Mouse (Mus musculus) G1E (cell line): ENCODE results near the gene Noxo1. TPM values are rescaled to one million over a fixed set of nuclear protein-coding genes. Genes with fewer than 3 reads are reported as not detected.

Experiments used
- ATAC-seq: 2 replicates; pipeline ENCODE4 v1.8.0; 2016; ENCODE audit warnings: mild to moderate bottlenecking; ENCODE audit not compliant: insufficient number of reproducible peaks, poor library complexity, low FRiP score, severe bottlenecking; ENCODE audit errors: extremely low read depth
- DNase-seq: peaks from one replicate; pipeline ENCODE4 v3.0.0; 2012; ENCODE audit warnings: low spot score
- H3K27me3 ChIP-seq: 2 replicates; pipeline ENCODE4 v1.6.1; 2012; ENCODE audit warnings: mild to moderate bottlenecking, low read length, inconsistent platforms; ENCODE audit not compliant: insufficient read depth
- H3K36me3 ChIP-seq: replicated peaks from 2 replicates; pipeline ENCODE3; 2012; ENCODE audit warnings: mild to moderate bottlenecking, inconsistent platforms
- H3K4me1 ChIP-seq: 2 replicates; pipeline ENCODE4 v1.6.1; 2012; ENCODE audit warnings: low read depth, low read length, inconsistent platforms, mixed read lengths; ENCODE audit not compliant: insufficient read depth
- H3K4me3 ChIP-seq: 2 replicates; pipeline ENCODE4 v1.5.1; 2012; ENCODE audit warnings: low read depth, mild to moderate bottlenecking, inconsistent platforms, low read length, moderate library complexity, mixed read lengths
- H3K9me3 ChIP-seq: replicated peaks from 2 replicates; pipeline ENCODE4 v1.6.1; 2012; ENCODE audit warnings: inconsistent platforms
- CTCF ChIP-seq: IDR thresholded peaks from 2 replicates; pipeline ENCODE4 v1.5.1; 2012; ENCODE audit warnings: low read depth, low read length, inconsistent platforms, mixed read lengths
- GATA1 ChIP-seq: IDR thresholded peaks from 2 replicates; pipeline ENCODE4 v1.6.1; 2012; ENCODE audit warnings: borderline replicate concordance, low read length, inconsistent platforms, mixed read lengths
- GATA2 ChIP-seq: IDR thresholded peaks from 2 replicates; pipeline ENCODE4 v1.6.1; 2012; ENCODE audit warnings: low read depth, low read length, inconsistent platforms, borderline replicate concordance
- POLR2AphosphoS5 ChIP-seq: IDR thresholded peaks from 2 replicates; pipeline ENCODE4 v1.6.1; 2012; ENCODE audit warnings: low read depth, low read length, inconsistent platforms; ENCODE audit not compliant: insufficient replicate concordance
- TAL1 ChIP-seq: conservative IDR thresholded peaks from 2 replicates; pipeline ENCODE4 v1.6.1; 2012; ENCODE audit warnings: low read depth, low read length, inconsistent platforms, mixed read lengths
- polyA plus RNA-seq: library from polyadenylated mRNA; stranded (reverse); fragments of >175 nt; gene quantifications from 2 replicates; pipeline ENCODE4 v1.2.3, GENCODE M21; 2012
- total RNA-seq, 2 experiments: library from RNA; stranded (forward) in 1 of 2; stranded (reverse) in 1 of 2; fragments of 200-1000 nt in 1 of 2; fragments of >200 nt in 1 of 2; fragmentation: Nextera tagmentation in 1 of 2; gene quantifications; 2 replicates each; pipeline ENCODE4 v1.2.3; 2014 to 2017

Noxo1 gene
- total and polyA plus RNA-seq, 3 experiments, result 0.87 to 1.0 TPM; not detected in 1

GRCm38 (mm10) chr17:24674277-24674676 lies 21.8 kb upstream of the Noxo1 start:
- Histone ChIP-seq H3K9me3 (no peaks in the 10 kb centered on the region), H3K36me3 (peaks cover 77% of the 10 kb centered on the region), H3K4me3 (no peak overlapping the region), H3K27me3 (no peaks in the 10 kb centered on the region), H3K4me1 (peaks cover 67% of the 10 kb centered on the region)
- TF ChIP-seq CTCF (no peak), POLR2AphosphoS5 (no peak), GATA1 (no peak), GATA2 (no peak), TAL1 (no peak)
- DNase-seq (no peak), ATAC-seq (no peak)

- no peak; the same call in 1 of the 2 replicates for ATAC-seq
- Histone ChIP-seq H3K36me3 (peaks cover 92% of the 10 kb centered on the region), H3K4me3 (no peak overlapping the region), H3K9me3 (no peaks in the 10 kb centered on the region), H3K27me3 (no peaks in the 10 kb centered on the region), H3K4me1 (peaks cover 58% of the 10 kb centered on the region)
- TF ChIP-seq CTCF (peak; percentile 48; the same call in 1 of the 2 replicates), POLR2AphosphoS5 (no peak)
- DNase-seq, result peak; percentile 73
These were observed 19.8 kb upstream of the Noxo1 start for GRCm38 (mm10) chr17:24676187-24676586.

- ATAC-seq, result no peak
These were observed 19.2 kb upstream of the Noxo1 start for GRCm38 (mm10) chr17:24676877-24677276.

GRCm38 (mm10) chr17:24677500-24678080 lies 18.4 kb upstream of the Noxo1 start:
- H3K4me1 ChIP-seq, result peaks cover 45% of the 10 kb centered on the region
- no peaks in the 10 kb centered on the region for H3K27me3 ChIP-seq
- no peak overlapping the region; the same call in 1 of the 2 replicates for H3K4me3 ChIP-seq
- H3K36me3 ChIP-seq, result peaks cover 94% of the 10 kb centered on the region
- DNase-seq (no peak), ATAC-seq (no peak)
- no peaks in the 10 kb centered on the region for H3K9me3 ChIP-seq
- no peak for TF ChIP-seq POLR2AphosphoS5
- TF ChIP-seq GATA2, result no peak
- no peak for TF ChIP-seq GATA1
- no peak for TF ChIP-seq CTCF
- TF ChIP-seq TAL1, result no peak

More at GRCm38 (mm10) chr17:24676877-24677276, 19.2 kb upstream of the Noxo1 start:
- Histone ChIP-seq H3K4me1 (peaks cover 51% of the 10 kb centered on the region), H3K36me3 (peaks cover 94% of the 10 kb centered on the region), H3K9me3 (no peaks in the 10 kb centered on the region), H3K4me3 (no peak overlapping the region), H3K27me3 (no peaks in the 10 kb centered on the region)
- TF ChIP-seq GATA1, result no peak
- TF ChIP-seq POLR2AphosphoS5, result no peak
- no peak for TF ChIP-seq GATA2
- no peak for TF ChIP-seq CTCF
- no peak for TF ChIP-seq TAL1
- no peak for DNase-seq

- DNase-seq, result no peak
- Histone ChIP-seq H3K27me3 (peaks cover 30% of the 10 kb centered on the region), H3K4me1 (peaks cover 36% of the 10 kb centered on the region), H3K36me3 (peaks cover 10% of the 10 kb centered on the region), H3K9me3 (no peaks in the 10 kb centered on the region), H3K4me3 (peak overlapping the region; percentile 28; the same call in 1 of the 2 replicates)
- no peak for TF ChIP-seq POLR2AphosphoS5
- TF ChIP-seq GATA2, result no peak
- no peak for TF ChIP-seq GATA1
- no peak for ATAC-seq
These were observed 9.5 kb upstream of the Noxo1 start for GRCm38 (mm10) chr17:24686514-24686913.

GRCm38 (mm10) chr17:24687146-24687595 lies 8.9 kb upstream of the Noxo1 start:
- Histone ChIP-seq H3K4me3 (peak overlapping the region; percentile 64; the same call in 1 of the 2 replicates), H3K9me3 (no peaks in the 10 kb centered on the region), H3K4me1 (peaks cover 39% of the 10 kb centered on the region), H3K27me3 (peaks cover 30% of the 10 kb centered on the region), H3K36me3 (peaks cover 7% of the 10 kb centered on the region)
- TF ChIP-seq GATA2, result no peak
- no peak for TF ChIP-seq TAL1
- TF ChIP-seq POLR2AphosphoS5, result no peak
- no peak for TF ChIP-seq GATA1
- no peak for TF ChIP-seq CTCF
- DNase-seq, result peak; percentile 66
- ATAC-seq, result peak; percentile 54
